Mouse (Mus musculus) forebrain, embryonic 12.5 days (tissue): ENCODE data around the gene Ablim1. TPM values are rescaled to one million over a fixed set of nuclear protein-coding genes. Genes with fewer than 3 reads are reported as not detected.

Source experiments
- ATAC-seq: fragments of 200-750 bp; cut with Nextera tagmentation; 2 replicates; pipeline ENCODE4 v1.8.0; 2017; ENCODE audit warnings: moderate TSS enrichment; ENCODE audit not compliant: low FRiP score
- H3K27ac ChIP-seq: fragments of 300-500 bp; sonication (generic); 2 replicates; pipeline ENCODE4 v1.5.1; 2016; ENCODE audit warnings: mild to moderate bottlenecking
- H3K27me3 ChIP-seq: fragments of 300-500 bp; sonication (generic); 2 replicates; pipeline ENCODE4 v1.6.1; 2016; ENCODE audit warnings: mild to moderate bottlenecking
- H3K36me3 ChIP-seq: fragments of 300-500 bp; sonication (generic); replicated peaks from 2 replicates; pipeline ENCODE4 v1.6.1; 2016; ENCODE audit warnings: mild to moderate bottlenecking
- H3K4me1 ChIP-seq: fragments of 300-500 bp; sonication (generic); 2 replicates; pipeline ENCODE4 v1.6.1; 2016
- H3K4me2 ChIP-seq: fragments of 300-500 bp; sonication (generic); 2 replicates; pipeline ENCODE4 v1.6.1; 2016; ENCODE audit warnings: mild to moderate bottlenecking, moderate library complexity
- H3K4me3 ChIP-seq: fragments of 300-500 bp; sonication (generic); replicated peaks from 2 replicates; pipeline ENCODE4 v1.5.1; 2016; ENCODE audit warnings: mild to moderate bottlenecking
- H3K9ac ChIP-seq: fragments of 300-500 bp; sonication (generic); 2 replicates; pipeline ENCODE4 v1.6.1; 2016; ENCODE audit warnings: mild to moderate bottlenecking
- H3K9me3 ChIP-seq: fragments of 300-500 bp; sonication (generic); 2 replicates; pipeline ENCODE4 v1.6.1; 2016
- WGBS: fragments of 180-500 bp; shearing (Covaris S2); methylation state at CpG from one replicate; pipeline ENCODE4 v1.1.7; 2016; 5-methylcytosine and 5-hydroxymethylcytosine counted together
- polyA plus RNA-seq: library from polyadenylated mRNA; unstranded; fragments of >200 nt; fragmentation: Nextera tagmentation; extraction: Ambion mirVana; gene quantifications from 2 replicates; pipeline ENCODE4 v1.2.1, GENCODE M21; 2016

Ablim1 gene
- polyA plus RNA-seq, 1 experiment from 2014 or later: 17.7 TPM

GRCm38 (mm10) chr19:57200477-57201089, 114.1 kb downstream of the Ablim1 start:
- H3K4me1 ChIP-seq: peaks cover 31% of the 10 kb centered on the region
- 73% methylated on average over 12 of the region's 12 CpGs for WGBS

GRCm38 (mm10) chr19:57199361-57199760, 115.4 kb downstream of the Ablim1 start:
- Histone ChIP-seq H3K4me3 (no peak overlapping the region), H3K4me1 (peaks cover 31% of the 10 kb centered on the region), H3K4me2 (no peak overlapping the region), H3K36me3 (no peaks in the 10 kb centered on the region), H3K27ac (no peak overlapping the region), H3K27me3 (peaks cover 34% of the 10 kb centered on the region), H3K9me3 (no peaks in the 10 kb centered on the region), H3K9ac (no peak overlapping the region)
- ATAC-seq: no peak
- WGBS: 51% methylated on average over 6 of the region's 6 CpGs

More at GRCm38 (mm10) chr19:57200477-57201089, 114.1 kb downstream of the Ablim1 start:
- no peak overlapping the region for H3K27ac ChIP-seq
- ATAC-seq: no peak
- no peak overlapping the region for H3K4me2 ChIP-seq
- no peaks in the 10 kb centered on the region for H3K36me3 ChIP-seq
- no peak overlapping the region for H3K4me3 ChIP-seq
- H3K9ac ChIP-seq: no peak overlapping the region
- no peaks in the 10 kb centered on the region for H3K9me3 ChIP-seq
- peaks cover 25% of the 10 kb centered on the region for H3K27me3 ChIP-seq

DNA sequence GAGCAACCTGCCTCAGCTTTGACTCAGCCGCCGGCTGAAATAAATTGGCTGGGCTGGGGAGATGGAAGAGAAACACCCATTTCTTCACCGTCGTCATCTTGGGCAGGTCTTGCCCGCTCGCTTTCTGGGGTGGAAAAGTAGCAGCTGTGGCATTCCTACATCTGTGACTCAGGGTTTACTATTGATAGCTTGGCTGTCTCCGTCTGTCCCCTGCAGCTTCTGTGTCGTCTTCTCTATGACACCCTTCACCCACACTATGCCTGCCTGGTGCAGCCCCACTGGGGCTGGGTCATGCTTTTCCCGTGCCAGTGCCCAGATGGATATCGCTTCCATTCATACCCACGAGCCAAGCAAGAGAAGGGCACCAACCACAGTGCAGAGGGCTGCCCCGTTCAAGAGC, 116.2 kb downstream of the Ablim1 start:
- H3K27me3 ChIP-seq: peaks cover 34% of the 10 kb centered on the region
- H3K4me3 ChIP-seq: no peak overlapping the region
- no peaks in the 10 kb centered on the region for H3K9me3 ChIP-seq
- no peak for ATAC-seq
- peaks cover 31% of the 10 kb centered on the region for H3K4me1 ChIP-seq
- no peak overlapping the region for H3K27ac ChIP-seq
- 70% methylated on average over 12 of the region's 12 CpGs for WGBS
- H3K36me3 ChIP-seq: no peaks in the 10 kb centered on the region
- no peak overlapping the region for H3K9ac ChIP-seq
- H3K4me2 ChIP-seq: no peak overlapping the region

GRCm38 (mm10) chr19:57198029-57198428, 116.7 kb downstream of the Ablim1 start:
- peaks cover 34% of the 10 kb centered on the region for H3K27me3 ChIP-seq
- no peak for ATAC-seq
- H3K36me3 ChIP-seq: no peaks in the 10 kb centered on the region
- no peak overlapping the region; the same call in 1 of the 2 replicates for H3K4me2 ChIP-seq
- no peak overlapping the region for H3K27ac ChIP-seq
- H3K4me1 ChIP-seq: peaks cover 31% of the 10 kb centered on the region
- no peak overlapping the region for H3K9ac ChIP-seq
- no peaks in the 10 kb centered on the region for H3K9me3 ChIP-seq
- 64% methylated on average over 5 of the region's 5 CpGs for WGBS
- no peak overlapping the region for H3K4me3 ChIP-seq

DNA sequence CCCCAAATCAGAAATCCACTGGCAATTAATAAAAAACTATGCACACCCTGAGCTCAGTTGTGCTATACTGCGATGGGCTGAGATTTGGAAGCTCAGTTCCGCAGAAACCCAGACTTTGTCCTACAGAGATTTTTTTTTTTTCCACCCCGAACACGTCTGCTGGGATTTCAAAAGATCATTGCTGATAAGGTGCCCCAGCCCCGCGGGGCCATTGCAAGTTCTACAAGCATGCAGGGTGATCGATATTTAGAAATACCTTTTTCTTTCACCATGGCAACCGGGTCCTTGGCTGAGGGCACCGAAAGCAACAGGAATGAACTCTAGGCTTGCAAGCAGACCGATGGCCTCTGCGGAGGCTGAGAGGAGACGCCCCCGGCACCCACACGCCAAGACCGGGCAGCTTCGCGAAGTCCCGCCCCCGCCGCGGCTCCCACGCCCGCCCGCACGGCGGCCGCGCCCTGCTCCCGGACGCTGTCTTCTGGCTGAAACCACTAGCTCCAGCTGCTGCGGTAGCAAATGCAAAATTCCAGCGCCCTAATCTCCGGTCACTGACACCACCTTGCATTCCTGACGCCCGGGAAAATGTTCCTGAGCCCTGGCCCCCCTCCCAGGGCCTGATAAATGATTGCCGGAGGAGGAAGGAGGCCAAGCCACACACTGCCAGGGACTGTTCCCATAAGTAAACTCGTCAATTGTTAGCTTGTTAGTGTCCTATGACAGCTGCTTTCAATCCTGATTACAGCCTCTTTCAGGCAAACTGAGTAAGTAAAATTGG, 117.5 kb downstream of the Ablim1 start:
- Histone ChIP-seq H3K36me3 (no peaks in the 10 kb centered on the region), H3K4me3 (peak overlapping the region; percentile 49), H3K27me3 (peaks cover 34% of the 10 kb centered on the region), H3K4me2 (peak overlapping the region; percentile 91), H3K27ac (0 out of 2 replicates have a peak overlapping the region, but pooled peaks have one; percentile 27), H3K4me1 (peaks cover 31% of the 10 kb centered on the region), H3K9me3 (no peaks in the 10 kb centered on the region), H3K9ac (peak overlapping the region; percentile 54)
- peak; percentile 76 for ATAC-seq
- WGBS: 2% methylated on average over 37 of the region's 37 CpGs

- Histone ChIP-seq H3K9ac (no peak overlapping the region), H3K4me3 (peak overlapping the region; percentile 49)
- 50% methylated on average over 8 of the region's 8 CpGs for WGBS
These were observed 118.1 kb downstream of the Ablim1 start for GRCm38 (mm10) chr19:57196616-57197015.

DNA sequence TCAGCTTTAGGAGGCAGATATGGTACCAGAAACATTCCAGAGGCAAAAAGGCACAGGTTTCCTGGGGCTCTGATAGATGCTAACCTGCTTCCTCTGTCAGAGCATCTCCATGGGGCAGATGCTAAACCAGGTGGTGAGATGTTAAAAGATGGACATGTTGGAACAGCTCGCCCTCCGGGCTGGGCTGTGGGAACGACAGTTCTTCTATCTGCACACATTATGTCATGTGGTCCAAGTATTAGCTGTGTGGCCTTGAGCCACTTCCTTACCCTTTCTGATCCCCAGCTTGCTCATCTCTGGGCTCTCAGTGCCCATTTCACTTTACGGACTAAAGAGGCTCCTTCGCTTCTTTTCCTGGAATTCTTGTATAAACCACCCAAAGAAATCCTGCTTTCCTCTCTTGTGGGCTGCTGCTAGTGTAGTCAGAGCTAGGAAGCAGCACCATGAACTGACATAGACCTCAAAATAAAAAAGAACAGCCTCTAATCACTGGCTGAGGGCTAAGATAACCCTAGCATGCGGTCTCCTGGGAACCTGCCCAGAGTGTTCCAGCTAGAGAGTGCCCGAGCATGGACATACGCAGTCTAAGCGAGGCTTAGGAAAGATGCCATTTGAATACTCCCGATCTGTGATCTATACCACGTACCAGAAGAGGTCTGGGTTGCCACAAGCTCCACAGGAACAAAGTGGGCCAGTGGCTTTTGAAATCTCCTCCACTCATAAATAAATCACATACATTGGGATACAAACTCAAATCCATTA, 119.4 kb downstream of the Ablim1 start:
- ATAC-seq: no peak
- Histone ChIP-seq H3K36me3 (no peaks in the 10 kb centered on the region), H3K27me3 (peaks cover 34% of the 10 kb centered on the region), H3K4me3 (no peak overlapping the region), H3K4me1 (peaks cover 31% of the 10 kb centered on the region), H3K27ac (no peak overlapping the region), H3K9me3 (no peaks in the 10 kb centered on the region), H3K4me2 (no peak overlapping the region), H3K9ac (no peak overlapping the region)
- WGBS: 93% methylated on average over 11 of the region's 11 CpGs

More at GRCm38 (mm10) chr19:57196616-57197015, 118.1 kb downstream of the Ablim1 start:
- no peak for ATAC-seq
- Histone ChIP-seq H3K36me3 (no peaks in the 10 kb centered on the region), H3K4me1 (peaks cover 31% of the 10 kb centered on the region), H3K4me2 (peak overlapping the region; percentile 91), H3K27ac (no peak overlapping the region), H3K27me3 (peaks cover 34% of the 10 kb centered on the region), H3K9me3 (no peaks in the 10 kb centered on the region)

GRCm38 (mm10) chr19:57193958-57194357, 120.8 kb downstream of the Ablim1 start:
- ATAC-seq: no peak; the same call in 1 of the 2 replicates
- Histone ChIP-seq H3K9ac (no peak overlapping the region), H3K27me3 (peaks cover 33% of the 10 kb centered on the region), H3K9me3 (no peaks in the 10 kb centered on the region), H3K27ac (no peak overlapping the region), H3K4me3 (no peak overlapping the region), H3K36me3 (no peaks in the 10 kb centered on the region), H3K4me1 (peaks cover 24% of the 10 kb centered on the region), H3K4me2 (no peak overlapping the region)
- WGBS: 93% methylated on average over 6 of the region's 6 CpGs

DNA sequence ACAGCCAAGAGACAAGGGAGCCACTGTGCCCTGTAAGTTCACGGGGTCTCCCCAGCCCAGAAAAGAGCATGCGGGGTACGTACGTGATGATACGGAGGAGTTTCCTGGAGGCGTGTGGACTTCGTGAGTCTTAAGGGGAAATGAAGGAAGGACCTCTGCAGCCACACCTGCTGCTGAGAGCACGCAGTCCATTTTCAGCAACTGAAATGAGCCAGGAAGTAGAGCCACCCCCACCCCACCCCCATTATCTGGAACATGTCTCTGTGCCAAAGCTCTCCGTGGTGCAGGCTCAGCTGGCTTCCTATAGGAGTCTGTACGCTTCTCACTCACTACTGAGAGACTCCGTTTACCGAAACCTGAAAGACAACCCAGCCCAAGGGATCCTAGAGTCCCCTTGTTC, 121.3 kb downstream of the Ablim1 start:
- H3K4me1 ChIP-seq: peaks cover 19% of the 10 kb centered on the region
- no peaks in the 10 kb centered on the region for H3K36me3 ChIP-seq
- no peak overlapping the region for H3K4me3 ChIP-seq
- no peak overlapping the region for H3K27ac ChIP-seq
- no peak for ATAC-seq
- H3K27me3 ChIP-seq: peaks cover 27% of the 10 kb centered on the region
- no peaks in the 10 kb centered on the region for H3K9me3 ChIP-seq
- H3K4me2 ChIP-seq: no peak overlapping the region
- 94% methylated on average over 12 of the region's 12 CpGs for WGBS
- no peak overlapping the region for H3K9ac ChIP-seq

DNA sequence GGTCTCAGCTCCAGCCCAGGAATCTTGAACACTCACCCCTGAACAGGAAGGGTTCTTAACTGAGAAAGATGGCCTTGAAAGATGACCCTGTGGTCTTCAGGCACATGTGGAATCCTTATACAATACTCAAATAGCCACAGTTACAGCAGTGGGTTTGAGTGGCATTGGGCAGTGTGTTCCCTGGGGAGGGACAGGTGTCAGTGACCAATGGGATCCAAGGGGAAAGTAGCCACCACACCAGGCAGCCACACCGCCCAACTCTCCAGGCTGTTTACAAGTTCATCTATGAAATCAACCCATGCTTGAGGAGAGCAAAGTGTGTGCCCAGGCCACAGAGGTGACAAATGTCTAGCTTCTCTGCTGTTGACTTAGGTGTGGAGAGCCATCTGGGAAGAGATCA, 123.6 kb downstream of the Ablim1 start:
- H3K9ac ChIP-seq: no peak overlapping the region
- no peak overlapping the region for H3K4me2 ChIP-seq
- H3K4me3 ChIP-seq: no peak overlapping the region
- ATAC-seq: no peak
- no peaks in the 10 kb centered on the region for H3K36me3 ChIP-seq
- H3K9me3 ChIP-seq: no peaks in the 10 kb centered on the region
- no peak overlapping the region for H3K27ac ChIP-seq
- WGBS: 92% methylated on average over 1 of the region's 1 CpGs
- peaks cover 15% of the 10 kb centered on the region for H3K27me3 ChIP-seq
- no peaks in the 10 kb centered on the region for H3K4me1 ChIP-seq

DNA sequence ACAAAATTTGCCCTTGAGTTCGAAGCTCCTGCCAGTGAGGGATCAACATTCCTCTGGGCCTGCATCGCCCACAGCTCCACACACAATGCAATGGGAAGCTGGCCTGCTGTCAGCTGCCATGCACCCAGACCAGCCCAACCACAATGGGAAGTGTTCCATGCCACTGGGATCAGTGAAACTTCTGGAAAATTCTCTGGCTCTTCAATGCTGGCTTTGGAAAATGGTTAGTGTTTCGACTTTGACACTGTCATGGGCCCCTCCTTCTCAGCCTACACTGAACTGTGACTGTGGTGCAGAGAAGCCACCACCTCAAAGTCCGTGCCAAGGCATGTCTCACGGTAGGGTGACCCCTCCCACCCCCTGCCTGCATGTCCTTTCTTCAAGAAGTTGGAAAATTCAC, 125.3 kb downstream of the Ablim1 start:
- H3K4me1 ChIP-seq: no peaks in the 10 kb centered on the region
- WGBS: 78% methylated on average over 5 of the region's 5 CpGs
- no peak overlapping the region for H3K4me2 ChIP-seq
- H3K9ac ChIP-seq: no peak overlapping the region
- H3K4me3 ChIP-seq: no peak overlapping the region
- H3K36me3 ChIP-seq: no peaks in the 10 kb centered on the region
- ATAC-seq: no peak
- no peak overlapping the region for H3K27ac ChIP-seq
- no peaks in the 10 kb centered on the region for H3K27me3 ChIP-seq
- no peaks in the 10 kb centered on the region for H3K9me3 ChIP-seq

DNA sequence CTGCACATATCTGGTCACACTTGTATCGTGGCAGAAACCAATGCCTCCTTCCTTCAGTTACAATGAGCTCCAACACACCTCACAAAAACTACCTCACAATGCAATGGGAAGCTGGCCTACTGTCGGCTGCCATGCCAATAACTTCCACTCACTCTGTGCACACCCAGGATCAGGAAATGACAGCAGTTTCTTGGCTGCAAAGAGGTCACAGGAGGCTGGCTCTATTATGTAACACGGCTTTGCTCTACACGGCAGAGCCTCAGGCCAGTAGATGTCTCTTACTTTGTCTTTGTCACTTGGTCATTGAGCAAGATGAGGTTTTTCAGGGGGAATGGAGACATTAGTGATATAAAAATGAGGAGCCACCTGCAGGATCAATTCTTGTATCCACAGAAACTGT, 126.2 kb downstream of the Ablim1 start:
- 89% methylated on average over 4 of the region's 4 CpGs for WGBS
- Histone ChIP-seq H3K9ac (no peak overlapping the region), H3K4me2 (no peak overlapping the region), H3K9me3 (no peaks in the 10 kb centered on the region), H3K27me3 (no peaks in the 10 kb centered on the region), H3K27ac (no peak overlapping the region), H3K36me3 (no peaks in the 10 kb centered on the region), H3K4me3 (no peak overlapping the region), H3K4me1 (no peaks in the 10 kb centered on the region)
- no peak for ATAC-seq
